Mouse (Mus musculus) lung, postnatal 0 days (tissue): ENCODE results near the gene Gm17349. TPM values are rescaled to one million over a fixed set of nuclear protein-coding genes. Genes with fewer than 3 reads are reported as not detected.

Experiments used
- ATAC-seq: fragments of 200-750 bp; cut with Nextera tagmentation; 2 replicates; pipeline ENCODE4 v1.8.0; 2017; ENCODE audit warnings: moderate library complexity
- DNase-seq: peaks from one replicate; pipeline ENCODE4 v3.0.0-alpha.2; 2016; ENCODE audit warnings: low spot score
- H3K27ac ChIP-seq: fragments of 300-500 bp; sonication (generic); 2 replicates; pipeline ENCODE4 v1.5.1; 2014; ENCODE audit warnings: antibody characterized with exemption, mild to moderate bottlenecking, low read length, mixed read lengths
- H3K27me3 ChIP-seq: fragments of 300-500 bp; sonication (generic); replicated peaks from 2 replicates; pipeline ENCODE4 v1.6.1; 2014; ENCODE audit warnings: low read length, mixed read lengths; ENCODE audit not compliant: insufficient read depth
- H3K36me3 ChIP-seq: fragments of 300-500 bp; sonication (generic); 2 replicates; pipeline ENCODE4 v1.6.1; 2014; ENCODE audit warnings: low read length, mixed read lengths; ENCODE audit not compliant: insufficient read depth
- H3K4me1 ChIP-seq: fragments of 300-500 bp; sonication (generic); 2 replicates; pipeline ENCODE4 v1.6.1; 2014; ENCODE audit warnings: antibody characterized with exemption, low read depth, low read length, mixed read lengths; ENCODE audit not compliant: insufficient read depth
- H3K4me2 ChIP-seq: fragments of 300-500 bp; sonication (generic); replicated peaks from 2 replicates; pipeline ENCODE4 v1.6.1; 2014; ENCODE audit warnings: low read depth, mild to moderate bottlenecking, low read length, moderate library complexity, mixed read lengths
- H3K4me3 ChIP-seq: fragments of 300-500 bp; sonication (generic); 2 replicates; pipeline ENCODE4 v1.5.1; 2014; ENCODE audit warnings: low read depth, low read length
- H3K9ac ChIP-seq: fragments of 300-500 bp; sonication (generic); replicated peaks from 2 replicates; pipeline ENCODE4 v1.6.1; 2014; ENCODE audit warnings: low read depth, mild to moderate bottlenecking
- H3K9me3 ChIP-seq: fragments of 300-500 bp; sonication (generic); 2 replicates; pipeline ENCODE4 v1.6.1; 2016; ENCODE audit warnings: low read length, mixed read lengths
- CTCF ChIP-seq: IDR thresholded peaks from 2 replicates; pipeline ENCODE4 v1.5.1; 2016; ENCODE audit warnings: antibody characterized with exemption, mild to moderate bottlenecking
- EP300 ChIP-seq: IDR thresholded peaks from 2 replicates; pipeline ENCODE4 v1.6.1; 2016; ENCODE audit warnings: antibody characterized with exemption, mild to moderate bottlenecking, control low read depth
- WGBS: fragments of 180-500 bp; shearing (Covaris S2); extraction: QIAGEN DNeasy Blood & Tissue Kit; methylation state at CpG from one replicate; pipeline ENCODE4 v1.1.7; 2014; 5-methylcytosine and 5-hydroxymethylcytosine counted together
- polyA plus RNA-seq: library from polyadenylated mRNA; unstranded; fragments of >200 nt; fragmentation: Nextera tagmentation; extraction: Ambion mirVana; gene quantifications from 2 replicates; pipeline ENCODE4 v1.2.1, GENCODE M21; 2015

The Gm17349 gene
- polyA plus RNA-seq, 1 experiment from 2014 or later = 3.2 TPM

DNA sequence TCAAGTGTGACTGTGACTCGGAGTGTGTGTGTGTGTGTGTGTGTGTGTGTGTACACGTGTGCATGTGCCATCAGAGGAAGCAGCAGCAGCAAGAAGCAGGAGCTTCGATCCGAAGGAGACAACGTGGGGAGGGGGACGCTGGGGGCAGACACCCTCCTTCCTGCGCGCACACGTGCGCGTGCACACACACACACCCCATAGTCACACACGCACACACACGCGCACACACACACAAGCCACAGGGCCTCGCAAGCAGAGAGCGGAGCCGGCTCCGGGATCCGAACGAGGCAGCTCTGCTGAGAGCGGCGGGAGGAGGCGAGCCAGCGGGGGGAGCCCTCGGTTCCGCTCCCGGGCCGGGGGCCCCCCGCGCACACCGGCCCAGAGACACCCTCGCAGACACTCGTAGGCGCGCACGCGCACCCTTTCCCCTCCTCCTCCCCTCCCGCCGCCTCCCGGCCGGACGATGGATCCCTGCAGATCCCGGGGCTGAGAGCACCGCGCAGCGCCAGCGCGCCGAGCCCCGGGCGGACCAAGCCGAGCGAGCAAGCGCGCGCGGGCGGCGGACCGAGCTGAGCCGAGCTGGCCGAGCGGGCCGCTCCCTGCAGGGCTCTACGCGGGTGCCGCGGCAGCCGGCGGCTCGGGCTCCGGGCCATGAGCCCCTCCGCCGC lies 35.0 kb downstream of the Gm17349 start, which contains the start of gene Asic1:
TSS of gene Asic1 (plus strand) at position 215 of the 668 bp plus-strand sequence.
- WGBS = 0% methylated on average over 28 of the region's 74 CpGs
- Histone ChIP-seq H3K27ac (no peak within 1 kb of the TSS), H3K27me3 (peaks cover 51% of the 10 kb centered on the region), H3K4me1 (no peaks in the 10 kb centered on the region), H3K4me3 (peak within 1 kb of the TSS; percentile 45), H3K4me2 (peak within 1 kb of the TSS; percentile 89), H3K9me3 (no peaks in the 10 kb centered on the region), H3K9ac (no peak within 1 kb of the TSS), H3K36me3 (no peaks in the 10 kb centered on the region)
- peak; percentile 77 for DNase-seq
- TF ChIP-seq CTCF = peak; percentile 33
- no peak for TF ChIP-seq EP300
- peak; percentile 88 for ATAC-seq

DNA sequence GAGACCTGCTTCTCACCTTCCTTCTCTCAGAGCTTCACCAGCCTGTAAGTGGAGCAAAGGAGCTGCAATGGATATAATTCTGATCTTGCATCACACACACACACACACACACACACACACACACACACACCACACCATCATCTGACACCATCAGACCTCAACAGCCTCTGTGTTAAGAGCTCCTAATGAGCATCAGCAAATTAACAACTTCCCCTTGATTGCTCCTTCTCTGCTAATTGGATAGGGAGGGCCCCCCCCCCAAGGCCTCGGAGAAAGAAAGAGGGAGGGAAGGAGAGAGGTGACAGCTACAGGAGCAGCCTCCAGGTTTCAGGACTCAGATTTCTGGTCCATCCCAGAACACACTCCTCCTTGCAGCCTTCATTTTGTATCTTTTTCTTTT lies 35.9 kb downstream of the Gm17349 start:
- TF ChIP-seq CTCF (no peak), EP300 (no peak)
- Histone ChIP-seq H3K4me1 (no peaks in the 10 kb centered on the region), H3K4me3 (no peak overlapping the region), H3K9ac (no peak overlapping the region), H3K36me3 (no peaks in the 10 kb centered on the region), H3K27me3 (peaks cover 54% of the 10 kb centered on the region), H3K9me3 (no peaks in the 10 kb centered on the region), H3K27ac (no peak overlapping the region), H3K4me2 (no peak overlapping the region)
- ATAC-seq (no peak), DNase-seq (no peak)
- 0% methylated on average over 1 of the region's 1 CpGs for WGBS

DNA sequence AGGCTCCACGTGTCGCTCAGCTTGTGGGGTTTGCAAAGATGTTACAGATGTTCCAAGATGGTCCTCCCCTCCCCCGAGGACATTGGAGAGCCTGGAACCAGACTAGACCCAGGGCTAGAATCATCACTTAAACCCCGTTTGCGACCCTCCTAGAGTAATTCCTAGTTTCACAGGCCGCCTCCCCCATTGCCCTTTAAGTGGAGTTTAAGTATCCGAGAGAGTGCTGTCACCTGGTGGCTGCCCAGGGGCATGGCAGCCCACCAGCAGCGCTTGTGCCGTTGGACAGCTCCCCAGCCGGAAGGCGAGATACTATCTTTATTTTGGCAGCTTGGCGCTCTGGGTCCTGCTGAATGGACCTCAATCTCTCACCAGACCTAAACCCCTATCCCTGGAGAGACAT lies 36.4 kb downstream of the Gm17349 start:
- H3K4me2 ChIP-seq = no peak overlapping the region

DNA sequence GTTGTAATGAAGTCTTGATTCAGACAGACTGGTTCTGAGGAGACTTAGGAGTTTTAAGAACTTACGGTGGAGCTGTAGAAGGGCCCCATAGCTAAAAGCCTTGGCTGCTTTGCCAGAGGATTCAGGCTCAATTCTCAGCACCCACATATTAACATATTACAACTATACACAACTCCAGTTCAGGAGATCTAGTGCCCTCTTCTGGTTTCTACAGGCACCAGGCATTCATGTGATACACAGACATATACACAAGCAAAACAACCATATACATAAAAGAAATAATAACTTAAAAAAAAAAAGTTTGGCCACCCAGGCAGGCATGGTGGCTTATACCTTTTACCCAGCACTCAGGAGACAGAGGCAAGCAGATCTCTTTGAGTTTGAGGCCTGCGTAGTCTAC lies 37.7 kb downstream of the Gm17349 start:
- Histone ChIP-seq H3K4me3 (no peak overlapping the region), H3K9me3 (no peaks in the 10 kb centered on the region), H3K4me2 (no peak overlapping the region), H3K27ac (no peak overlapping the region), H3K36me3 (no peaks in the 10 kb centered on the region), H3K4me1 (peaks cover 5% of the 10 kb centered on the region; the same call in 1 of the 2 replicates), H3K27me3 (peaks cover 47% of the 10 kb centered on the region), H3K9ac (no peak overlapping the region)
- ATAC-seq (no peak), DNase-seq (no peak)
- WGBS = 97% methylated on average over 2 of the region's 2 CpGs
- TF ChIP-seq EP300 (no peak), CTCF (no peak)

More for the DNA sequence above, 36.4 kb downstream of the Gm17349 start:
- TF ChIP-seq EP300 (no peak), CTCF (peak; percentile 98)
- Histone ChIP-seq H3K27me3 (peaks cover 54% of the 10 kb centered on the region), H3K4me1 (peaks cover 4% of the 10 kb centered on the region; the same call in 1 of the 2 replicates), H3K4me3 (no peak overlapping the region), H3K9me3 (no peaks in the 10 kb centered on the region), H3K9ac (no peak overlapping the region), H3K36me3 (no peaks in the 10 kb centered on the region), H3K27ac (no peak overlapping the region)
- DNase-seq = peak; percentile 88
- WGBS = 2% methylated on average over 12 of the region's 12 CpGs
- ATAC-seq = peak; percentile 46

DNA sequence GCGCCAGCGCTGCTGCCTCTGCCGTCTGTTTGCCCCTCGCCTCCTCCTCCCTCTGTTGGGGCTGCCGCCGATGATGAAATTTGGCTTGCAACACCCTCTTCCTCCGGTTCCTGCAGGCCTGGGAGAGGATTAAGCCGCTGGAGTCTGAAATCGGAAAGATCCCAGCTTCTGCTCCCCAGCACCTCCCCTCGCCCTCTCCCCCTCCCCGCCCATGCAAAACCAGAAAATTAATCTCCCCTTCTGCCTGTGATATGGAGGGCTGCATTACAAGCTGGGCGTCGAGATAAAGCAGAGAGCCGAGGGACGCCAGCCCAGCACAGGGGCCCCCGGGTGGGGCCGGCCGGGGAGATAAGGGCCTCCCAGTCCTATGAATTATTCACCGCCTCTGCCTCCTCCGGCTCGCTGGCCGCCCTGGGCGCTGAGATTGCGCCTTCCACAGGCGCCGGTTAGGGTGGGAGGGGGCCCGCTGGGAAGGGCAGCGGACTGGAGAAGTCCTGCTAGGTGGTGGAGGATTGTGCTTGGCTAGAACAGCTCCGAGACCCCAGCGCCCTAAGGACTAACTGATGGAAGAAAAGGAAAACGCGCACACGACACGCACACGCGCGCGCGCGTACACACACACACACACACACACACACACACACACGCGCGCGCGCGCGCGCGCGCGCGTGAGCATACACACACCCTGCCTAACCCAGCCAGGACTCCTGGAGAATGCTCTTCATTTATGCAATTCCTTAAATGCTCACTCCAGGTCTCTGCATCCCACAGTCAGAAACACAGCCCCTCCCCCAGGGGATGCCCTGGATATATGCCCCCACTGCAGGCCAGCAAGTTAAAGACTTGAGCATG lies 40.5 kb downstream of the Gm17349 start:
- peaks cover 25% of the 10 kb centered on the region for H3K27me3 ChIP-seq
- peak; percentile 84 for ATAC-seq
- H3K4me3 ChIP-seq = peak overlapping the region; percentile 45
- H3K27ac ChIP-seq = peak overlapping the region; percentile 22; the same call in 1 of the 2 replicates
- 0 out of 2 replicates have a peak overlapping the region, but pooled peaks have one; percentile 26 for H3K9ac ChIP-seq
- H3K4me1 ChIP-seq = peaks cover 5% of the 10 kb centered on the region; the same call in 1 of the 2 replicates
- H3K9me3 ChIP-seq = no peaks in the 10 kb centered on the region
- under 1% methylated on average over 37 of the region's 52 CpGs for WGBS
- H3K36me3 ChIP-seq = no peaks in the 10 kb centered on the region
- peak overlapping the region; percentile 91 for H3K4me2 ChIP-seq
- TF ChIP-seq CTCF = no peak
- no peak for TF ChIP-seq EP300
- peak; percentile 94 for DNase-seq

DNA sequence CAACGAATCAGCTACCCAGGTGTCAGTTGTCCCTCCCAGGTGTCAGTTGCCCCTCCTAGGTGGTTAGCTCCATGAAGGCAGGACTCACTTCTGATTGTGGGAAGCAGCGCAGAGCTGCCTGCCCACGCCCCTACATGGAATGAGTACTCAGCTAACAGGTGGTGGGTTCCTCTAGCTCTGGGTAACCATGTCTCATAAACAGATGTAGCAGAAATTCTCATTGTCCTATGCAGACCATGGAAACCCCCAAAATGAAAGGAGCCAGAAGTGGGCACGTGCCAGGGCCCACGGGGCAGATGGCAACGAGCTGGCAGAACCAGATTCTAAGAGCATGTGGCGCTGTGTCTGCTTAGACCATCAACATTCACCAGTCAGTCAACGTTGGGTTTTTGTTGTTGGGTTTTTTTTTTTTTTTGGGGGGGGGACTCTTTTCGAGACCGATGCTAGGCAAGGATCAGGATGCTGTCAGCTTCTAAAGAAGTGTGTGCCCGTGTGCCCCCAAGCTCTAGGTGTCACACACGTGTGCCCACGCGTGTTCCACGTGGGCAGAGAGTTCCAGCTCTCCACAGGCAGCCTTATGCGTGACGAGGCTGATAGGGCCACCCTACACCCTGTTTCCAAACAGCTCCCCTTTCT lies 41.2 kb downstream of the Gm17349 start:
- Histone ChIP-seq H3K27ac (no peak overlapping the region), H3K4me3 (peak overlapping the region; percentile 45), H3K9ac (no peak overlapping the region), H3K36me3 (no peaks in the 10 kb centered on the region), H3K9me3 (no peaks in the 10 kb centered on the region), H3K4me1 (peaks cover 5% of the 10 kb centered on the region; the same call in 1 of the 2 replicates), H3K27me3 (peaks cover 18% of the 10 kb centered on the region), H3K4me2 (peak overlapping the region; percentile 91)
- no peak for DNase-seq
- TF ChIP-seq CTCF = no peak
- TF ChIP-seq EP300 = no peak
- ATAC-seq = no peak
- 2% methylated on average over 17 of the region's 17 CpGs for WGBS
